Mouse (Mus musculus) liver, adult 2 months (tissue): Measurements from ENCODE around the gene Plcl1. TPM values are rescaled to one million over a fixed set of nuclear protein-coding genes. Genes with fewer than 3 reads are reported as not detected.

Experiments
- DNase-seq: peaks from one replicate; pipeline ENCODE4 v3.0.0-alpha.2; 2011; ENCODE audit warnings: low read depth, low spot score; ENCODE audit errors: extremely low read depth
- H3K27ac ChIP-seq: fragments of 200-500 bp; replicated peaks from 2 replicates; pipeline ENCODE4 v1.5.1; 2012; ENCODE audit warnings: low read depth, mild to moderate bottlenecking, control low read depth, inconsistent platforms, low read length; ENCODE audit not compliant: insufficient read depth
- H3K27me3 ChIP-seq: fragments of 200-500 bp; 2 replicates; pipeline ENCODE4 v1.6.1; 2012; ENCODE audit warnings: mild to moderate bottlenecking, moderate library complexity, low read length, inconsistent platforms; ENCODE audit not compliant: control insufficient read depth, insufficient read depth
- H3K36me3 ChIP-seq: fragments of 200-500 bp; 2 replicates; pipeline ENCODE4 v1.6.1; 2012; ENCODE audit warnings: low read length, inconsistent platforms; ENCODE audit not compliant: control insufficient read depth, insufficient read depth
- H3K4me1 ChIP-seq: fragments of 200-500 bp; 2 replicates; pipeline ENCODE4 v1.6.1; 2011; ENCODE audit warnings: low read length; ENCODE audit not compliant: control insufficient read depth, insufficient read depth
- H3K4me3 ChIP-seq: fragments of 200-500 bp; 2 replicates; pipeline ENCODE4 v1.5.1; 2011; ENCODE audit warnings: low read depth, mild to moderate bottlenecking, control low read depth, low read length, moderate library complexity; ENCODE audit not compliant: insufficient read depth
- H3K79me2 ChIP-seq: fragments of 200-500 bp; 2 replicates; pipeline ENCODE4 v1.6.1; 2012; ENCODE audit warnings: inconsistent platforms, mild to moderate bottlenecking, low read length, moderate library complexity; ENCODE audit not compliant: control insufficient read depth, insufficient read depth
- H3K9ac ChIP-seq: fragments of 200-500 bp; 2 replicates; pipeline ENCODE4 v1.6.1; 2012; ENCODE audit warnings: low read depth, mild to moderate bottlenecking, control low read depth, inconsistent platforms, low read length
- CTCF ChIP-seq: fragments of 200-500 bp; IDR thresholded peaks from 2 replicates; pipeline ENCODE4 v1.5.1; 2011; ENCODE audit warnings: low read depth, low read length, control low read depth
- POLR2A ChIP-seq: fragments of 200-500 bp; IDR thresholded peaks from 2 replicates; pipeline ENCODE4 v1.6.1; 2011; ENCODE audit warnings: low read length, control low read depth; ENCODE audit not compliant: insufficient read depth; ENCODE audit errors: extremely low read depth
- WGBS: fragments of 180-500 bp; shearing (Covaris S2); methylation state at CpG from one replicate; pipeline ENCODE4 v1.1.7; 2018; 5-methylcytosine and 5-hydroxymethylcytosine counted together
- polyA plus RNA-seq: library from polyadenylated mRNA; depleted of rRNA; stranded (reverse); fragments of >200 nt; gene quantifications from 2 replicates; pipeline ENCODE4 v1.2.3, GENCODE M21; 2012
- total RNA-seq: library from RNA; depleted of rRNA; stranded (reverse); fragments of >200 nt; gene quantifications from 2 replicates; pipeline ENCODE4 v1.2.3, GENCODE M21; 2014

The Plcl1 gene
- total and polyA plus RNA-seq, 2 experiments: 0.09 to 0.65 TPM

DNA sequence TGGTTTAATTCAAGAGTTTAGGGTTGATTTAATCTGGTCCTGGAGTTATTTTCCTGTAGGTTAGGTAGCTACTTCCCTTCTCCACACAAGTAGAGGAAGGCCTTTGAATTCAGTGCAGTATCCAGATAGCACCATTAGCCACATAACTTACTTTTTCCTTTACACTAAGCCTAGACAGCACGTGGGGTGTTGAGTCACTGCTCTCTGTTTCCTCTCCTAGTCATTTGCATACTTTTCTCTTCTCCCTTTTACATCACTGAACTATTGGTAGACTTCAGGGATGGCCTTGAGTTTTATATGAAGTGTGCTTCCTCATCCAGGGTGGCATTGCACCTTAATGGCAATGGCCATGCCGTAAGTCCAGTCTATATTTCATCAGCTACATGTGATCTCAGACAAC, 82.5 kb downstream of the Plcl1 start:
- Histone ChIP-seq H3K4me1 (no peaks in the 10 kb centered on the region), H3K9ac (no peak overlapping the region), H3K27me3 (no peaks in the 10 kb centered on the region), H3K4me3 (no peak overlapping the region), H3K36me3 (no peaks in the 10 kb centered on the region), H3K27ac (no peak overlapping the region), H3K79me2 (no peaks in the 10 kb centered on the region)
- TF ChIP-seq POLR2A (no peak), CTCF (no peak)
- no peak for DNase-seq
- WGBS: 83% methylated on average over 2 of the region's 2 CpGs

DNA sequence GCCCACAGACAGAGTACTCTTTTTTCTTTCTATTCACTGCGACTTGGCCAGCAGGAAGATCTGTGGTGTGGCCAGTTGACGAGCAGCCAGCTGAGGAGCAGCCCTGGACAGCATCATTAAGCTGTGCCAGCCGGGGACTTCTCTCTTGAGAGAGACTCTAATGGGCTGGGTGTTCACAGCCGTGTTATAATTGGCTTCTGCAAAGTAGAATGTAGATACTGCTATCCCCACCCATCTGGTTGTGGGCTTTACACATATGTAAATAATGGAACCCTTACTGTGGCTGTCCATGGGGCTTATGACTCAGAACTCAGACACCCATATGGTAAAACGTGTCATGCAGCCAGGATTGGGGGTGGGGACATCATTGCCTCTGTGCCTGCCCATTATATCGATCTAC, 83.6 kb downstream of the Plcl1 start:
- Histone ChIP-seq H3K9ac (no peak overlapping the region), H3K36me3 (no peaks in the 10 kb centered on the region), H3K79me2 (no peaks in the 10 kb centered on the region), H3K4me1 (no peaks in the 10 kb centered on the region), H3K4me3 (no peak overlapping the region), H3K27me3 (no peaks in the 10 kb centered on the region), H3K27ac (no peak overlapping the region)
- no peak for TF ChIP-seq POLR2A
- no peak for TF ChIP-seq CTCF
- 70% methylated on average over 6 of the region's 6 CpGs for WGBS
- DNase-seq: no peak

DNA sequence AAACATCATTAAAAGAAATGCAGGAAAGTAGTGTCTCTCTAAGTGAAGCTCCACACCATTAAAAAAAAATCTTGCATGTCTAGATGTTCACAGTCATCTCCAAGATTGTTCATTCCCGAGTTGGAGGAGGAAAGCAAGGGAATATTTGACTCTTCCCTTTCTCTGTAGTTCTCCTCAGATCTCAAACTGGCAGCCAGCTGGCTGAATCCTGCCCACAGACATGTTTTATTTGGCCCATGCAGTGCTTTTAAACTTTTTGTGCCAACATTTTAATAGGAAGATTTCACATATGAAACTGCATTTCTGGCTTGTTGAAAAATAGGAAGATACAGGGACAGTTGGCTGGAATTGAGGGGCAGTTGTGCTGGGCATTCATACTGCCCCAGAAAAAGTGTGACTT, 94.2 kb downstream of the Plcl1 start:
- WGBS: 26% methylated on average over 1 of the region's 1 CpGs
- no peak for DNase-seq
- Histone ChIP-seq H3K4me1 (no peaks in the 10 kb centered on the region; the same call in 1 of the 2 replicates), H3K4me3 (no peak overlapping the region), H3K36me3 (no peaks in the 10 kb centered on the region), H3K27me3 (no peaks in the 10 kb centered on the region), H3K27ac (no peak overlapping the region), H3K9ac (no peak overlapping the region), H3K79me2 (no peaks in the 10 kb centered on the region)
- no peak for TF ChIP-seq CTCF
- TF ChIP-seq POLR2A: no peak

- no peak for TF ChIP-seq CTCF
- Histone ChIP-seq H3K36me3 (no peaks in the 10 kb centered on the region), H3K9ac (no peak overlapping the region), H3K79me2 (no peaks in the 10 kb centered on the region), H3K4me3 (no peak overlapping the region), H3K4me1 (peaks cover 4% of the 10 kb centered on the region; the same call in 1 of the 2 replicates), H3K27me3 (no peaks in the 10 kb centered on the region), H3K27ac (no peak overlapping the region)
- 85% methylated on average over 2 of the region's 2 CpGs for WGBS
- no peak for DNase-seq
Observed at GRCm38 (mm10) chr1:55500981-55501682, 95.4 kb downstream of the Plcl1 start.

DNA sequence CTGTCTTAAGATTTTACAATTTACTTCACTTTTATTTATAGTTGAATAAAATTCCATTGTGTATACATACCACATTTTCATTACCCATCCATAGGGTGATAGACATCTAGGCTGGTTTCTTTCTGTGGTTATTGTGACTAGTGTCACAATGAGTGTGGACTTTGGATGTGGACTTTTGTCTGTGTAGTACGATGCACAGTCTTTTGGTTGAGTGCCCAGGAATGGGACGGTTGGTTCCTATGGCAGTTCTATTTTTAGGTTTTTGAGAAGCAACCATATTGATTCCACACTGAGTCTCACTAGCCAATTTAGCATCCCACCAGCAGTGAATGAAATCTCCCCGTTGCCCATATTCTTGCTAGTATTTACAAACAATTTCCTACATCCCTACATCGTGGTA, 100.1 kb downstream of the Plcl1 start:
- Histone ChIP-seq H3K4me3 (no peak overlapping the region), H3K36me3 (no peaks in the 10 kb centered on the region), H3K27ac (no peak overlapping the region), H3K27me3 (no peaks in the 10 kb centered on the region), H3K4me1 (peaks cover 6% of the 10 kb centered on the region; the same call in 1 of the 2 replicates), H3K9ac (no peak overlapping the region), H3K79me2 (no peaks in the 10 kb centered on the region)
- DNase-seq: peak; percentile 51
- 21% methylated on average over 4 of the region's 4 CpGs for WGBS
- no peak for TF ChIP-seq CTCF
- TF ChIP-seq POLR2A: no peak

DNA sequence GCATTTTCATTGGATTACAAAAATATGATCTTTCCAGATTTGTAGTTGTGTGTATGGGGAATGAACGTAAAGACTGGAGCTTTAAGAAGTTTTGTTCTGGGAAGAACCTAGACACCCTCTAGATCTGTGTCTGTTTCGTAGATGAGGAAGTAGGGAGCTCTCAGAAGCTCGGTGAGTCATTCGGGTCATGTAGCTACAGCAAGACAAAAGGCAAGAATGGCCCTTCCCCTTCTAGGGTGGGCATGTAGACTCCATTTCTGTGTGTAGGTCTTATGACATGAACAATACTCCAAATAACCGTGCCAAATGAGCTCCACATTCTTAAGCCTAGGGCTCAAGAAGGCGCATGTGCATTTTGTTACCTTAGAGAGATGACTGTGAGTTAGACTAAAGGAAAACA, 101.3 kb downstream of the Plcl1 start:
- no peak for TF ChIP-seq CTCF
- no peaks in the 10 kb centered on the region for H3K79me2 ChIP-seq
- peaks cover 6% of the 10 kb centered on the region; the same call in 1 of the 2 replicates for H3K4me1 ChIP-seq
- no peak overlapping the region for H3K9ac ChIP-seq
- DNase-seq: peak; percentile 30
- no peak overlapping the region for H3K4me3 ChIP-seq
- H3K36me3 ChIP-seq: no peaks in the 10 kb centered on the region
- no peak overlapping the region for H3K27ac ChIP-seq
- 80% methylated on average over 6 of the region's 6 CpGs for WGBS
- no peaks in the 10 kb centered on the region for H3K27me3 ChIP-seq
